Mouse (Mus musculus): ENCODE data around the gene Slc48a1. TPM values are rescaled to one million over a fixed set of nuclear protein-coding genes. Genes with fewer than 3 reads are reported as not detected.

The Slc48a1 gene
- polyA plus RNA-seq, 1 experiment from 2014 or later = 59.8 TPM

GRCm38 (mm10) chr15:97768192-97768591 lies 10.1 kb upstream of the Slc48a1 start:
- Histone ChIP-seq H3K27me3 (peaks cover 76% of the 10 kb centered on the region), H3K9me3 (no peaks in the 10 kb centered on the region), H3K4me2 (peak overlapping the region; percentile 88), H3K4me1 (replicated peaks) (peaks cover 52% of the 10 kb centered on the region), H3K36me3 (no peaks in the 10 kb centered on the region), H3K4me3 (peak overlapping the region; percentile 45), H3K9ac (peak overlapping the region; percentile 69), H3K27ac (no peak overlapping the region)
- under 1% methylated on average over 18 of the region's 18 CpGs for WGBS
- ATAC-seq (ENCODE audit: low FRiP score) = no peak

- no peak overlapping the region for H3K4me3 ChIP-seq
- 82% methylated on average over 8 of the region's 8 CpGs for WGBS
- peaks cover 69% of the 10 kb centered on the region for H3K27me3 ChIP-seq
Measured at GRCm38 (mm10) chr15:97770280-97770679, 8.0 kb upstream of the Slc48a1 start.

GRCm38 (mm10) chr15:97773108-97773507 lies 5.2 kb upstream of the Slc48a1 start:
- peaks cover 55% of the 10 kb centered on the region for H3K27me3 ChIP-seq
- H3K4me2 ChIP-seq = no peak overlapping the region
- H3K4me1 ChIP-seq (replicated peaks) = peaks cover 20% of the 10 kb centered on the region
- H3K9me3 ChIP-seq = no peaks in the 10 kb centered on the region
- no peaks in the 10 kb centered on the region for H3K36me3 ChIP-seq
- H3K9ac ChIP-seq = no peak overlapping the region
- no peak overlapping the region for H3K27ac ChIP-seq
- no peak overlapping the region for H3K4me3 ChIP-seq
- ATAC-seq (ENCODE audit: low FRiP score) = no peak
- WGBS = 44% methylated on average over 5 of the region's 5 CpGs

More at GRCm38 (mm10) chr15:97770280-97770679, 8.0 kb upstream of the Slc48a1 start:
- no peak for ATAC-seq (ENCODE audit: low FRiP score)
- H3K9me3 ChIP-seq = no peaks in the 10 kb centered on the region
- no peaks in the 10 kb centered on the region for H3K36me3 ChIP-seq
- no peak overlapping the region for H3K27ac ChIP-seq
- H3K4me1 ChIP-seq (replicated peaks) = peaks cover 47% of the 10 kb centered on the region
- H3K4me2 ChIP-seq = no peak overlapping the region
- H3K9ac ChIP-seq = no peak overlapping the region

DNA sequence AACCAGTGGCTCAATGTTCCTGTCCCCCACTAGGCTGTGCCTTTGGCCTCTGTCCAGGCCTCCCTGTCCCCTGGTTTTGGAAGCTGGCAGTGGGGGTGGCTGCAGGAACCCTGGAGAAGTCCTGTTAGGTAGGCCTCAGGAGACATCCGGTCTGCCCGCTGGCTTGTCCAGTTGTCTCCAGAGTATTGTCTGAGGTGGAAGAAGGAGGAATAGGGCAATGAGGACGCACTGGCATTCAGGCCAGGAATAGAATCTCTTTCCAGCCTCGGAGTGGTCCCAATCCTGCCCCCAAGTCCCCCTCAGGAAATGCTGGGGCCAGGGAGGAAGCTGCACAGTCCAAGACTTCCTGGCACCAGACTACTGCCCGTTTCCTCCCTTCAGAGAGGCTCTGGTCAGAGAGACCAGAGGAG lies 4.4 kb upstream of the Slc48a1 start:
- Histone ChIP-seq H3K36me3 (no peaks in the 10 kb centered on the region), H3K9ac (no peak overlapping the region), H3K9me3 (no peaks in the 10 kb centered on the region), H3K4me3 (no peak overlapping the region), H3K4me2 (no peak overlapping the region), H3K27me3 (peaks cover 49% of the 10 kb centered on the region), H3K27ac (0 out of 2 replicates have a peak overlapping the region, but pooled peaks have one; percentile 8), H3K4me1 (replicated peaks) (peaks cover 16% of the 10 kb centered on the region)
- no peak for ATAC-seq (ENCODE audit: low FRiP score)
- 70% methylated on average over 5 of the region's 5 CpGs for WGBS

DNA sequence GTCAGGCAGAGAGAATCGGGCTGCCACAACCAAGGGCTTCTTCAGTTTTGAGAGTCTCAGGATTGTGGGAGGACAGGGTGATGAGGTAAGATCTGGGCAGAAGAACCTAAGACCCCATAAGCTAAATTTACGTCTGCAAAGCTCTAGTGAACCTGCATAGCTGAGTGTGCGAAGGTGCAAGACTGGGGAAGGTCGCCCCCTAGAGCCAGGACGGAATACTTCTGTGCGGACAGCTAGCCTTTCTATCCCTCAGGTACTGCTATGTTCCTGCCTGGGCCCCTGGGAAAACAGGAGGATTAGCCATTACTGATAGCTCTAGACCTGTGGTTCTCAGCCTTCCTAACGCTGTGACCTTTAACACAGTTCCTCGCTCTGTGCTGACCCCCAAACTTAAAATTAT lies 1.8 kb upstream of the Slc48a1 start:
- peaks cover 25% of the 10 kb centered on the region for H3K27me3 ChIP-seq
- ATAC-seq (ENCODE audit: low FRiP score) = no peak
- no peaks in the 10 kb centered on the region for H3K36me3 ChIP-seq
- H3K4me1 ChIP-seq (replicated peaks) = peaks cover 17% of the 10 kb centered on the region
- H3K4me2 ChIP-seq = no peak overlapping the region
- H3K4me3 ChIP-seq = no peak overlapping the region
- no peak overlapping the region for H3K27ac ChIP-seq
- WGBS = 10% methylated on average over 8 of the region's 8 CpGs
- H3K9ac ChIP-seq = no peak overlapping the region
- no peaks in the 10 kb centered on the region for H3K9me3 ChIP-seq

DNA sequence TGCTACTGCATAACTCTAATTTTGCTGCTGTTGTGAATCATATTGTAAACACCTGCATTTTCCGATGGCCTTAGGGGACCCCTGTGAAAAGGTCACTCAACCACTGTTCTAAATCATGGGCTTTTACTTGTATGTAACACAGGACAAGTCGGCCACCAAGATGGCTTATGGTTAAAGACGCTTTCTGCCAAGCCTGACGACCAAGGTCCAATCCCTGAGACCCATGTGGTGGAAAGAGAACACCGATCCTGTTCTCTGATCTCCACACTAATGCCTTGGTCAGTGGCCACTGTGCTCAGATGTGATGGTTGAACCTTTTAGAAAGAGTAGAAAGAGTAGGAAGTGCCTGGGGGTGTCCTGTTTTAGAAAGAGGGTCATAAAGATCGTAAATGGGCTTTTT lies 1.4 kb upstream of the Slc48a1 start:
- no peaks in the 10 kb centered on the region for H3K9me3 ChIP-seq
- no peaks in the 10 kb centered on the region for H3K36me3 ChIP-seq
- no peak overlapping the region for H3K9ac ChIP-seq
- H3K4me1 ChIP-seq (replicated peaks) = peaks cover 21% of the 10 kb centered on the region
- H3K27ac ChIP-seq = no peak overlapping the region
- no peak overlapping the region for H3K4me2 ChIP-seq
- 86% methylated on average over 6 of the region's 6 CpGs for WGBS
- H3K4me3 ChIP-seq = no peak overlapping the region
- H3K27me3 ChIP-seq = peaks cover 27% of the 10 kb centered on the region
- ATAC-seq (ENCODE audit: low FRiP score) = no peak

DNA sequence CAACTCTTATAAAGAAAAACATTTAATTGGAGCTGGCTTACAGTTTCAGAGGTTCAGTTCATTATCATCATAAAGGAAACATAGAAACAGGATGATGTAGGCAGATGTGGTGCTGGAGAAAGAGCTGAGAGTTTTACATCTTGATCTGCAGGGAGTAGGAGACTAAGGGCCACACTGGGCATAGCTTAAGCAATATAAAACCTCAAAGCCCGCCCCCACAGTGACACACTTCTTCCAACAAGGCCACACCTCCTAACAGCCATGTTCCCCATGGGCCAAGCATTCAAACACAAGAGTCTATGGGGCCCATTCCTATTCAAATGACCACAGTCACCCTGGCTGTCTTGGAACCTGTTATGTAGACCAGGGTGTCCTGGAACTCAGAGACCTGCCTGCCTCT lies 1.3 kb downstream of the Slc48a1 start:
- H3K36me3 ChIP-seq = no peaks in the 10 kb centered on the region
- 95% methylated on average over 1 of the region's 1 CpGs for WGBS
- peaks cover 37% of the 10 kb centered on the region for H3K27me3 ChIP-seq
- no peak overlapping the region for H3K9ac ChIP-seq
- H3K4me2 ChIP-seq = no peak overlapping the region
- ATAC-seq (ENCODE audit: low FRiP score) = no peak
- H3K9me3 ChIP-seq = no peaks in the 10 kb centered on the region
- H3K4me3 ChIP-seq = no peak overlapping the region
- H3K27ac ChIP-seq = no peak overlapping the region
- H3K4me1 ChIP-seq (replicated peaks) = peaks cover 14% of the 10 kb centered on the region

GRCm38 (mm10) chr15:97780611-97781031 lies 2.3 kb downstream of the Slc48a1 start:
- Histone ChIP-seq H3K9me3 (no peaks in the 10 kb centered on the region), H3K9ac (no peak overlapping the region), H3K4me1 (replicated peaks) (peaks cover 18% of the 10 kb centered on the region), H3K36me3 (no peaks in the 10 kb centered on the region), H3K4me2 (no peak overlapping the region), H3K4me3 (no peak overlapping the region), H3K27me3 (peaks cover 28% of the 10 kb centered on the region), H3K27ac (no peak overlapping the region)
- 67% methylated on average over 12 of the region's 12 CpGs for WGBS
- ATAC-seq (ENCODE audit: low FRiP score) = no peak

DNA sequence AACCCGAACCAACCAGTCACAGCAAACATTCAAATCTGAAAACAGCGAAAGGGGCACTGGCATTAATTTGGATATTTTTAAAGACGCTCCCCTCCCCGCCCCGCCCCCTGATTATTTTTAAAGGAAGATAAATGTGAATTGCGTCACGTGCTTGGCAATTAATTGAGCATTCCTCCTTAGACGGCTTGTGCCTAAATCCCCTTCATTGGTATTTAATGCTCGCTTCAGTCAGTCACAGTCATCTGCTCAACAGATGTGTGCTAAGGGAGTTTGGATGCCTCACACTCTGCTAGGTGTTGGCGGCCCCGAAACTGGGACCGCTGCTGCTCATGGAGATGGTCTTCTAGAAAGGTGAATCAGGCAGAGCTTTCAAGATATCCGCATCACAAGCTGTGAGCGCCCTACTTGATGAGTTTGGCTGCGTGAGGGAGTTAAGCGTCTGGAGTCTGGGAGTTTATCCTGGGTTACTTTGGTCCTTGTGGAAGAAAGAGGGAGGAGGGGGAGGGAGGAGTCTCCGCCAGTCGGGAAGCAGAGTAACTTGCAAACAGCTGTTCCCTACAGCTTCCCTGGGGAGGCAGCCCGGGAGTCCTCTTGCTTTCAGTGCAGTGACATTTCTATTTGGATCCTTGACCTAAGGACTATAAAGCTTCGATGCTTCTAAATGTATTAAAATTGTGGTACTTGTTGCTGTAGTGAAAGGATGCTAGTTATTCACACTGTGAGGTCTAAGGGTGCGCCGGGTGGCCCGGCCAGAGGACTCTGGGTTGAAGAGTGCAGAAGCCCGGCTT lies 3.8 kb downstream of the Slc48a1 start:
- Histone ChIP-seq H3K4me1 (replicated peaks) (peaks cover 33% of the 10 kb centered on the region), H3K27ac (0 out of 2 replicates have a peak overlapping the region, but pooled peaks have one; percentile 8), H3K9ac (peak overlapping the region; percentile 9; the same call in 1 of the 2 replicates), H3K9me3 (no peaks in the 10 kb centered on the region), H3K4me3 (no peak overlapping the region), H3K4me2 (peak overlapping the region; percentile 8; the same call in 1 of the 2 replicates), H3K36me3 (no peaks in the 10 kb centered on the region), H3K27me3 (peaks cover 23% of the 10 kb centered on the region)
- ATAC-seq (ENCODE audit: low FRiP score) = no peak
- WGBS = 10% methylated on average over 24 of the region's 24 CpGs

DNA sequence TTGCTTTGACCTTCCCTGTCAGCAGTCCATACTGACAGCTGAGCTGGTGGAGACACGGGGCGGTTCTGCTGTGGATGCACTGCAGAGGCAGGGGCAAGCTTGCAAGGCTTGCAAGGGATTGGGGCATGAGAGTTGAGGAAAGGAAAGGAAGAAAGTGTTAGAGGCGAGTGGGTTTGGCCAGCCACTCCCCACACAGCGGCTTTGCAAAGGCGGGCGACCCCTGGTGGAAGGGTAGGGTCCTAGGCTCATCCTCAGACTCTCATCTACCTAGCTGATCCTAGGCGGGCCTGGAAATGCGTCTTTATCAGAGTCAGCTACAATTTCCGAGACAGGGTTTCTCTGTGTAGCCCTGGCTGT lies 4.4 kb downstream of the Slc48a1 start:
- peak overlapping the region; percentile 9; the same call in 1 of the 2 replicates for H3K9ac ChIP-seq
- peak overlapping the region; percentile 8; the same call in 1 of the 2 replicates for H3K4me2 ChIP-seq
- H3K4me3 ChIP-seq = no peak overlapping the region

DNA sequence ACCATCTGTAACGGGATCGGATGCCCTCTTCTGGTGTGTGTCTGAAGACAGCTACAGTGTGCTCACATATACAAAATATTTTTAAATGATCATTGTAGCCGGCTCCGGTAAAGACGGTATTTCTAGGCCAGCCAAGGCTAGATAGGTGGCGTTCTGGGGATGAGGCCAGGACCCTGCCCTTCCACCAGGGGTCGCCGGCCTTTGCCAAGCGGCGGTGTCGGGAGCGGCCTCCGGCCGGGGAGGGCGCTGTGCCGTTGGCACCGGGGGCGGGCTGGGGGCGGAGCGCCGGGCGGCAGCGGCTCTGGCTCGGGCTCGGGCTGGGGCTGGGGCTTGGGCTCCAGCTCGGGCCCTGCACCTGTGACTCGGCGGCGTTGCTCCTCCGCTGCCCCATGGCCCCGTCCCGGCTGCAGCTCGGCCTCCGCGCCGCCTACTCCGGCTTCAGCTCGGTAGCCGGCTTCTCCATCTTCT lies 5.8 kb downstream of the Slc48a1 start:
- Histone ChIP-seq H3K9me3 (no peaks in the 10 kb centered on the region), H3K4me3 (peak overlapping the region; percentile 64), H3K27me3 (peaks cover 18% of the 10 kb centered on the region), H3K4me2 (peak overlapping the region; percentile 79), H3K27ac (peak overlapping the region; percentile 74), H3K36me3 (no peaks in the 10 kb centered on the region), H3K4me1 (replicated peaks) (peaks cover 53% of the 10 kb centered on the region), H3K9ac (peak overlapping the region; percentile 89)
- whole genome bisulfite sequencing = 2% methylated on average over 39 of the region's 39 CpGs
- ATAC-seq (ENCODE audit: low FRiP score) = peak; percentile 79

More for the DNA sequence above, 4.4 kb downstream of the Slc48a1 start:
- no peak for ATAC-seq (ENCODE audit: low FRiP score)
- no peak overlapping the region for H3K27ac ChIP-seq
- no peaks in the 10 kb centered on the region for H3K9me3 ChIP-seq
- peaks cover 39% of the 10 kb centered on the region for H3K4me1 ChIP-seq (replicated peaks)
- no peaks in the 10 kb centered on the region for H3K36me3 ChIP-seq
- H3K27me3 ChIP-seq = peaks cover 21% of the 10 kb centered on the region
- 5% methylated on average over 9 of the region's 9 CpGs for WGBS

- H3K4me2 ChIP-seq = peak overlapping the region; percentile 79
- peak overlapping the region; percentile 74 for H3K27ac ChIP-seq
- peak; percentile 76 for ATAC-seq (ENCODE audit: low FRiP score)
- H3K36me3 ChIP-seq = peaks cover 2% of the 10 kb centered on the region
- peaks cover 18% of the 10 kb centered on the region for H3K27me3 ChIP-seq
- no peaks in the 10 kb centered on the region for H3K9me3 ChIP-seq
- peaks cover 53% of the 10 kb centered on the region for H3K4me1 ChIP-seq (replicated peaks)
- H3K9ac ChIP-seq = peak overlapping the region; percentile 89
- H3K4me3 ChIP-seq = peak overlapping the region; percentile 64
- WGBS = 5% methylated on average over 45 of the region's 45 CpGs
Measured at GRCm38 (mm10) chr15:97784561-97785161, 6.3 kb downstream of the Slc48a1 start.
